In the genomic region with DNA sequence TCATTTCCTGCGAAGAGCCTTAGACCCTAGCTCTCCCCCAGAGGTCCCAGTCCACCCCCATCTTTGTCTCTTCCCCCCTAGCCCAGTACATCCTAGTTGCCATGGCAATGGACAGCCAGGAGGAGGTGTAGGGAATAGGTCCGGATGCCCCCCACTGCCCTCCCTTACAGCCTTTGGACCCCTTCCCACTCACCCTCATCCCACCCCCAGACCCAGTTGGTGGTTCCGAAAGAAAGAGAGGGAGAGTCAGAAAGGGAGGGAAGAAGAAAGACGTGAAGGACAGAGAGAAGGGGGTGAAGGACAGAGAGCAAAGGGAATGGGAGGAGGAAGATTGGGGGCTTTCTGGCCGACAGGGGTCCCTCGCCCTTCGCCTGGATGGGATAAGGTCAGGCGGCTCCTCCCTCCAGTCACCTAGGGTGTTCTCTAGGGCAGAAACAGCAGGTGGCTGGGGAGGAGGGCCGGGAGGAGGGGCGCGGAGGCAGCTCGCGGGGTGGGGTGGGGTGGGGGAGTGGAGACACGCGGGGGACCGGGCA, we compare ENCODE assay signal across 8 mouse cellular contexts. TPM values are rescaled to one million over a fixed set of nuclear protein-coding genes. Genes with fewer than 3 reads are reported as not detected.
DNase-seq lines count a peak whose midpoint lies in the region; ATAC-seq and TF ChIP-seq lines count a peak whose summit lies in the region.

No protein-coding gene starts in this region.

- no peaks in the 10 kb centered on the region for H3K36me3 ChIP-seq in heart, postnatal 0 days (replicated peaks; ENCODE audit: control insufficient read depth, insufficient read depth, low read length)
- no peaks in the 10 kb centered on the region for H3K36me3 ChIP-seq in forebrain, embryonic 11.5 days (ENCODE audit: control insufficient read depth, insufficient read depth, low read length)
- H3K36me3 ChIP-seq in liver, embryonic 15.5 days (replicated peaks): no peaks in the 10 kb centered on the region

- ATAC-seq in heart, postnatal 0 days (ENCODE audit: insufficient read depth, low read depth): peak; percentile 5; the same call in 1 of the 2 replicates
- peak; percentile 29 for ATAC-seq in forebrain, embryonic 11.5 days (replicated peaks; ENCODE audit: low FRiP score)
- no peak for ATAC-seq in liver, embryonic 15.5 days (ENCODE audit: insufficient read depth)

- peak overlapping the region; percentile 49 for H3K4me3 ChIP-seq in heart, postnatal 0 days (ENCODE audit: low read depth, low read length)
- peak overlapping the region; percentile 52 for H3K4me3 ChIP-seq in forebrain, embryonic 11.5 days (ENCODE audit: low read depth, low read length)
- peak overlapping the region; percentile 45 for H3K4me3 ChIP-seq in liver, embryonic 15.5 days (replicated peaks)

- TF ChIP-seq EP300 in heart, postnatal 0 days (IDR thresholded peaks at IDR 0.05; ENCODE audit: low read depth): no peak

- H3K4me1 ChIP-seq in heart, postnatal 0 days (ENCODE audit: control insufficient read depth, insufficient read depth): peaks cover 11% of the 10 kb centered on the region; the same call in 1 of the 2 replicates
- H3K4me1 ChIP-seq in forebrain, embryonic 11.5 days (replicated peaks; ENCODE audit: control insufficient read depth, insufficient read depth, low read length): peaks cover 30% of the 10 kb centered on the region
- H3K4me1 ChIP-seq in liver, embryonic 15.5 days (replicated peaks): 0 out of 2 replicates have a peak, but pooled peaks cover 5% of the 10 kb centered on the region

- no peak for TF ChIP-seq CTCF in heart, postnatal 0 days (IDR thresholded peaks at IDR 0.05; ENCODE audit: low read depth)

- 2% methylated on average over 16 of the region's 16 CpGs for WGBS in heart, postnatal 0 days
- WGBS in forebrain, embryonic 11.5 days: under 1% methylated on average over 11 of the region's 16 CpGs
- WGBS in liver, embryonic 15.5 days (ENCODE audit: insufficient replicate concordance): 3% methylated on average over 9 of the region's 16 CpGs

- H3K27me3 ChIP-seq in heart, postnatal 0 days (ENCODE audit: control insufficient read depth, insufficient read depth, low read length): peaks cover 28% of the 10 kb centered on the region
- no peaks in the 10 kb centered on the region; the same call in none of the 2 replicates for H3K27me3 ChIP-seq in forebrain, embryonic 11.5 days (ENCODE audit: control insufficient read depth, insufficient read depth, low read length)
- H3K27me3 ChIP-seq in liver, embryonic 15.5 days: peaks cover 92% of the 10 kb centered on the region

- no peaks in the 10 kb centered on the region for H3K9me3 ChIP-seq in heart, postnatal 0 days (replicated peaks; ENCODE audit: control insufficient read depth, low read length)
- H3K9me3 ChIP-seq in forebrain, embryonic 11.5 days (ENCODE audit: control insufficient read depth, low read length): no peaks in the 10 kb centered on the region
- no peaks in the 10 kb centered on the region for H3K9me3 ChIP-seq in liver, embryonic 15.5 days (replicated peaks)

- H3K27ac ChIP-seq in heart, postnatal 0 days (ENCODE audit: low read depth): peak overlapping the region; percentile 61; the same call in 1 of the 2 replicates
- H3K27ac ChIP-seq in forebrain, embryonic 11.5 days (ENCODE audit: low read depth, low read length): peak overlapping the region; percentile 38; the same call in 1 of the 2 replicates
- no peak overlapping the region for H3K27ac ChIP-seq in liver, embryonic 15.5 days (replicated peaks)

- intact Hi-C loops in heart, postnatal 36 days (cut with DNase I): no loop called here
- intact Hi-C loops in gastrocnemius, postnatal 36 days (cut with DNase I): no loop called here

- peak overlapping the region; percentile 54 for H3K9ac ChIP-seq in heart, postnatal 0 days (replicated peaks; ENCODE audit: low read depth, low read length)
- H3K9ac ChIP-seq in forebrain, embryonic 11.5 days (ENCODE audit: low read length): peak overlapping the region; percentile 80
- no peak overlapping the region for H3K9ac ChIP-seq in liver, embryonic 15.5 days

- no peak for DNase-seq in heart, postnatal 0 days (ENCODE audit: low spot score)
- DNase-seq in heart, postnatal 36 days: no peak
- DNase-seq in R1 (ENCODE audit: low read depth, low spot score): peak; percentile 33
- DNase-seq in forebrain, embryonic 11.5 days (ENCODE audit: low spot score): no peak
- DNase-seq in thymus, postnatal 36 days: peak; percentile 78 to 88
- DNase-seq in kidney, postnatal 4 days: no peak
- DNase-seq in gastrocnemius, postnatal 36 days: no peak

- peak overlapping the region; percentile 97 for H3K4me2 ChIP-seq in heart, postnatal 0 days (ENCODE audit: low read depth, low read length)
- H3K4me2 ChIP-seq in forebrain, embryonic 11.5 days (ENCODE audit: low read depth, low read length, severe bottlenecking): peak overlapping the region; percentile 97
- H3K4me2 ChIP-seq in liver, embryonic 15.5 days: peak overlapping the region; percentile 69

RNA-seq across cellular contexts. Expression of a gene that starts 0.6 kb away (rescaled TPM):
- 2.9 and 9.7 TPM in 2 replicates for total RNA-seq in heart, postnatal 0 days (2014; rRNA removed; ENCODE audit: low replicate concordance)
- polyA plus RNA-seq in heart, postnatal 0 days (2015; fragmentation: Nextera tagmentation; extraction: Ambion mirVana): 1.2 and 1.5 TPM in 2 replicates
- total RNA-seq in heart, postnatal 36 days (2021): under 1 TPM; 0.72 to 0.98 TPM
- polyA plus RNA-seq in forebrain, embryonic 11.5 days (2014; fragmentation: Nextera tagmentation; extraction: Ambion mirVana): 2.7 and 2.8 TPM in 2 replicates
- polyA plus RNA-seq in liver, embryonic 15.5 days (2015; fragmentation: Nextera tagmentation; extraction: Ambion mirVana): 0.06 and 0.09 TPM in 2 replicates
- under 1 TPM; 0.12 to 0.23 TPM for total RNA-seq in gastrocnemius, postnatal 36 days (2021)

RNA-seq across cellular contexts. Expression of a gene that starts 5.6 kb away (rescaled TPM):
- 38.5 and 41.1 TPM in 2 replicates for total RNA-seq in heart, postnatal 0 days (2014; rRNA removed; ENCODE audit: low replicate concordance)
- 7.2 and 7.6 TPM in 2 replicates for polyA plus RNA-seq in heart, postnatal 0 days (2015; fragmentation: Nextera tagmentation; extraction: Ambion mirVana)
- 10 to 100 TPM; 10.7 to 11.6 TPM for total RNA-seq in heart, postnatal 36 days (2021)
- 17.3 and 17.8 TPM in 2 replicates for polyA plus RNA-seq in forebrain, embryonic 11.5 days (2014; fragmentation: Nextera tagmentation; extraction: Ambion mirVana)
- 1.6 TPM in 2 replicates for polyA plus RNA-seq in liver, embryonic 15.5 days (2015; fragmentation: Nextera tagmentation; extraction: Ambion mirVana)
- total RNA-seq in gastrocnemius, postnatal 36 days (2021): 1 to 10 TPM; 7.5 to 7.9 TPM

RNA-seq across cellular contexts. Expression of a gene that starts 23.1 kb away (rescaled TPM):
- total RNA-seq in heart, postnatal 0 days (2014; rRNA removed; ENCODE audit: low replicate concordance): 0.50 and 4.2 TPM in 2 replicates
- polyA plus RNA-seq in heart, postnatal 0 days (2015; fragmentation: Nextera tagmentation; extraction: Ambion mirVana): 2.8 and 3.3 TPM in 2 replicates
- 1 to 10 TPM; 5.1 to 5.9 TPM for total RNA-seq in heart, postnatal 36 days (2021)
- 0.71 and 1.1 TPM in 2 replicates for polyA plus RNA-seq in forebrain, embryonic 11.5 days (2014; fragmentation: Nextera tagmentation; extraction: Ambion mirVana)
- 0.29 and 0.68 TPM in 2 replicates for polyA plus RNA-seq in liver, embryonic 15.5 days (2015; fragmentation: Nextera tagmentation; extraction: Ambion mirVana)
- total RNA-seq in gastrocnemius, postnatal 36 days (2021): 1 to 10 TPM; 1.2 to 1.6 TPM

RNA-seq across cellular contexts. Expression of a gene that starts 24.8 kb away (rescaled TPM):
- 4.5 TPM in 1 of 2 replicates, not detected in the other for total RNA-seq in heart, postnatal 0 days (2014; rRNA removed; ENCODE audit: low replicate concordance)
- 0.04 and 0.10 TPM in 2 replicates for polyA plus RNA-seq in heart, postnatal 0 days (2015; fragmentation: Nextera tagmentation; extraction: Ambion mirVana)
- under 1 TPM; 0.72 to 0.76 TPM for total RNA-seq in heart, postnatal 36 days (2021)
- polyA plus RNA-seq in forebrain, embryonic 11.5 days (2014; fragmentation: Nextera tagmentation; extraction: Ambion mirVana): not detected in 2 replicates
- 0.07 and 0.20 TPM in 2 replicates for polyA plus RNA-seq in liver, embryonic 15.5 days (2015; fragmentation: Nextera tagmentation; extraction: Ambion mirVana)
- total RNA-seq in gastrocnemius, postnatal 36 days (2021): 1 to 10 TPM in 1 of 2 experiments, not detected in 1; 2.8 TPM

RNA-seq across cellular contexts. Expression of a gene that starts 33.8 kb away (rescaled TPM):
- total RNA-seq in heart, postnatal 0 days (2014; rRNA removed; ENCODE audit: low replicate concordance): 95.9 and 127 TPM in 2 replicates
- polyA plus RNA-seq in heart, postnatal 0 days (2015; fragmentation: Nextera tagmentation; extraction: Ambion mirVana): 51.6 and 52.9 TPM in 2 replicates
- total RNA-seq in heart, postnatal 36 days (2021): under 1 TPM; 0.49 to 0.83 TPM
- 276 and 307 TPM in 2 replicates for polyA plus RNA-seq in forebrain, embryonic 11.5 days (2014; fragmentation: Nextera tagmentation; extraction: Ambion mirVana)
- 192 and 194 TPM in 2 replicates for polyA plus RNA-seq in liver, embryonic 15.5 days (2015; fragmentation: Nextera tagmentation; extraction: Ambion mirVana)
- 1 to 10 TPM; 1.5 to 1.8 TPM for total RNA-seq in gastrocnemius, postnatal 36 days (2021)

Comparison
In these comparisons a context has a peak if more than half of its experiments do, and no peak if none do; other contexts are left out.
1. DNase-seq: peak in R1 (single experiment) and thymus, postnatal 36 days (2 of 2); none in heart, postnatal 0 days (single experiment), heart, postnatal 36 days (0 of 2), forebrain, embryonic 11.5 days (single experiment), kidney, postnatal 4 days (0 of 2) and gastrocnemius, postnatal 36 days (0 of 2).
2. Peak in every context shown above with its lines, with median percentiles within 50 percentile points of each other: H3K4me2 ChIP-seq and H3K4me3 ChIP-seq.